Mouse (Mus musculus) hindbrain, postnatal 0 days (tissue): Measurements from ENCODE around the gene Igflr1. TPM values are rescaled to one million over a fixed set of nuclear protein-coding genes. Genes with fewer than 3 reads are reported as not detected.

ENCODE experiments used
- ATAC-seq: fragments of 200-750 bp; cut with Nextera tagmentation; 2 replicates; pipeline ENCODE4 v1.8.0; 2017; ENCODE audit warnings: mild to moderate bottlenecking, moderate TSS enrichment, moderate library complexity
- DNase-seq: peaks from one replicate; pipeline ENCODE4 v3.0.0-alpha.2; 2015; ENCODE audit warnings: low spot score
- H3K27ac ChIP-seq: fragments of 300-500 bp; sonication (generic); 2 replicates; pipeline ENCODE4 v1.5.1; 2014; ENCODE audit warnings: mild to moderate bottlenecking
- H3K27me3 ChIP-seq: fragments of 300-500 bp; sonication (generic); 2 replicates; pipeline ENCODE4 v1.6.1; 2014; ENCODE audit warnings: low read length, mixed read lengths; ENCODE audit not compliant: insufficient read depth
- H3K36me3 ChIP-seq: fragments of 300-500 bp; sonication (generic); 2 replicates; pipeline ENCODE4 v1.6.1; 2014; ENCODE audit warnings: low read length, mixed read lengths; ENCODE audit not compliant: insufficient read depth
- H3K4me1 ChIP-seq: fragments of 300-500 bp; sonication (generic); 2 replicates; pipeline ENCODE4 v1.6.1; 2014; ENCODE audit warnings: antibody characterized with exemption, low read length, mixed read lengths; ENCODE audit not compliant: insufficient read depth
- H3K4me2 ChIP-seq: fragments of 300-500 bp; sonication (generic); 2 replicates; pipeline ENCODE4 v1.6.1; 2014; ENCODE audit warnings: low read depth, mild to moderate bottlenecking, low read length, moderate library complexity, mixed read lengths
- H3K4me3 ChIP-seq: fragments of 300-500 bp; sonication (generic); 2 replicates; pipeline ENCODE4 v1.5.1; 2014; ENCODE audit warnings: low read length
- H3K9ac ChIP-seq: fragments of 300-500 bp; sonication (generic); replicated peaks from 2 replicates; pipeline ENCODE4 v1.6.1; 2014; ENCODE audit warnings: mild to moderate bottlenecking, low read length, moderate library complexity, mixed read lengths
- H3K9me3 ChIP-seq: fragments of 300-500 bp; sonication (generic); 2 replicates; pipeline ENCODE4 v1.6.1; 2016; ENCODE audit warnings: low read length, mixed read lengths
- CTCF ChIP-seq: IDR thresholded peaks from 2 replicates; pipeline ENCODE4 v1.5.1; 2016; ENCODE audit warnings: antibody characterized with exemption, control low read depth, low read depth
- WGBS: fragments of 180-500 bp; shearing (Covaris S2); extraction: QIAGEN DNeasy Blood & Tissue Kit; methylation state at CpG from one replicate; pipeline ENCODE4 v1.1.7; 2014; 5-methylcytosine and 5-hydroxymethylcytosine counted together
- polyA plus RNA-seq: library from polyadenylated mRNA; unstranded; fragments of >200 nt; fragmentation: Nextera tagmentation; extraction: Ambion mirVana; gene quantifications from 2 replicates; pipeline ENCODE4 v1.2.1, GENCODE M21; 2015
- total RNA-seq: library from RNA; depleted of rRNA; stranded (reverse); fragments of >200 nt; gene quantifications from 2 replicates; pipeline ENCODE4 v1.2.3, GENCODE M21; 2014

Igflr1 gene
- total and polyA plus RNA-seq, 2 experiments from 2014 or later, result 2.6 to 5.6 TPM

DNA sequence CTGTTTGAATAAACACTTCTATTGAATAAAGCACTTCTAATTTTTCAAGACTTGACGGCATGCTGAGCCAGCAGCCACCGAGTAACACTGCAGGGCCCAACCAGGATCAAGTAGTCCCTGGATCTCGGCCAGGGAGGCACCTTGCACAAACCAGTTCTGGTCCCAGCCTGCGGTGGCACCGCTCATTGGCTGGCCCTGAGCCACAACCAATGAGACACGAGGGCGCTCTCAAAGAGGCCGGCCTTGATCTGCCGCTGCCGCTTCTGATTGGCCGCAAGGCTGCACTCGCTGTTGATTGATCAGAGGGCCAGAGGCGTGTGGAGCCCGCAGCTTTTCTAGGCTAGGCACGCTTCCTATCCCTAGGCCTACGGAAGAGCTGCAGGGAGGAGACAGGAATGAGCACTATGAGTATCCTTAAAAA, 34.7 kb downstream of the Igflr1 start:
- ATAC-seq (peak; percentile 97), DNase-seq (peak; percentile 97)
- H3K4me1 ChIP-seq, result no peaks in the 10 kb centered on the region; the same call in 1 of the 2 replicates
- no peaks in the 10 kb centered on the region for H3K27me3 ChIP-seq
- peak overlapping the region; percentile 40 for H3K4me2 ChIP-seq
- 2% methylated on average over 16 of the region's 16 CpGs for whole genome bisulfite sequencing
- no peaks in the 10 kb centered on the region for H3K36me3 ChIP-seq
- H3K4me3 ChIP-seq, result no peak overlapping the region
- TF ChIP-seq CTCF, result no peak
- H3K9me3 ChIP-seq, result no peaks in the 10 kb centered on the region
- H3K9ac ChIP-seq, result no peak overlapping the region
- H3K27ac ChIP-seq, result no peak overlapping the region

DNA sequence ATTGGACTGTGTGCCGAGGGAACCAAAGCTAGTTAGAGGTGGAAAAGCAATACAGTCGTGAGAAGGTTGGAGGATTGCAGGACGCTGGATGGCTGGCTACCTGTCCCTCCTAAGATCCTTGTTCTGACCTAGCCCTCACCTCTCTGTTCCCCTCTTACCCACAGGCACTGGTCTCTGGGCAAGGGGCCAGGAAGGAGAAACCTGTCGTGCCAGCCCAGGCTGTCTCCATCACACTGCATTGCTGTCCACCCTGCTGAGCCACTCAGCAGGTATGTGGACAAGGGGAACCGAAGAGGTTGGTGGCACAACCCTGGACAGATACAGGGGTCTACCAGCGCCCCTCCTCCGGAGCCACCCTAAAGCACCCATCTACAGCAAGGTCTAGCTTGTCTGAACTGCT, 35.4 kb downstream of the Igflr1 start:
- DNase-seq, result no peak
- Histone ChIP-seq H3K27ac (no peak overlapping the region), H3K36me3 (no peaks in the 10 kb centered on the region), H3K4me3 (no peak overlapping the region), H3K9ac (no peak overlapping the region), H3K4me2 (peak overlapping the region; percentile 40; the same call in 1 of the 2 replicates), H3K9me3 (no peaks in the 10 kb centered on the region), H3K4me1 (no peaks in the 10 kb centered on the region; the same call in 1 of the 2 replicates), H3K27me3 (no peaks in the 10 kb centered on the region)
- TF ChIP-seq CTCF, result no peak
- 65% methylated on average over 7 of the region's 7 CpGs for WGBS
- ATAC-seq, result no peak

DNA sequence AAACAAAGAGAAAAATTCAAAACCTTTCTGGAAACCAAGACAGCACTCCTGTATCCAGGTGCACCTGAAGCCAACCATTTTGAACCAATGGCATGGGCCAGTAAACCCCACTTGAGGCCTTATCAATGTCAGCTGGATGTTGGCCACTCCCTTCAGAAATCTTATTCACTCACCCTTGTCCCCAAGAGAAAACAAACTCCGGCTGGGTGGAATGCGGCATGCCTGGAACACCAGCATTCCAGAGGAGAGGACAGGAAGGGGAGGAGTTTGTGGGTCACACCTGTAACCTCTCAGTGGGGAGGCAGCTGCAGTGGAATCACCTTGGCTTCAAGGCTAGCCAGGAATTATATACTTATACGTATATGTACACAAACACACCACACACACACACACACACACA, 37.4 kb downstream of the Igflr1 start:
- ATAC-seq (no peak), DNase-seq (no peak)
- Histone ChIP-seq H3K4me1 (no peaks in the 10 kb centered on the region; the same call in 1 of the 2 replicates), H3K27ac (no peak overlapping the region), H3K9me3 (no peaks in the 10 kb centered on the region), H3K36me3 (no peaks in the 10 kb centered on the region), H3K9ac (no peak overlapping the region), H3K27me3 (no peaks in the 10 kb centered on the region), H3K4me2 (no peak overlapping the region), H3K4me3 (no peak overlapping the region)
- TF ChIP-seq CTCF, result no peak
- WGBS, result 44% methylated on average over 3 of the region's 3 CpGs

DNA sequence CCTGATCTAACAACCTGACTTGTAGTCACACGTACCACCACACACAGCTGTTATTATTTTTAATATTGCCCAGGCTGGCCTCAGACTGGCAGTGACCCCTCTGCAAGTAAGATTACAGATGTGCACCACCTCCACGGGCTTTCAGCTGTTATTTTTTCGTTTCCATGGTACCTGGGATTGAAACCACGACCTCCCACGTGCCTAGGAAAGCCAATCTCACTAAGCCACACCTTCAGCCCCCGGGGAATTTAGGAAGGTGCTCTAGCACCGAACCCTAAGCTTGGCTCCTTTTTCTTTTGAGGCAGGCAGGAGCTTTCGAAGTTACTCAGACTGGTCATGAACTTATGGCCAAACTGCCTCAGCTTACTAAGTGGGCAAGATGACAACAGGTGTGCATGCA, 39.2 kb downstream of the Igflr1 start:
- Histone ChIP-seq H3K9ac (no peak overlapping the region), H3K4me3 (no peak overlapping the region), H3K27ac (no peak overlapping the region), H3K27me3 (no peaks in the 10 kb centered on the region), H3K4me1 (no peaks in the 10 kb centered on the region; the same call in 1 of the 2 replicates), H3K4me2 (no peak overlapping the region), H3K9me3 (no peaks in the 10 kb centered on the region), H3K36me3 (no peaks in the 10 kb centered on the region)
- DNase-seq (no peak), ATAC-seq (no peak)
- TF ChIP-seq CTCF, result no peak
- 66% methylated on average over 8 of the region's 8 CpGs for WGBS

DNA sequence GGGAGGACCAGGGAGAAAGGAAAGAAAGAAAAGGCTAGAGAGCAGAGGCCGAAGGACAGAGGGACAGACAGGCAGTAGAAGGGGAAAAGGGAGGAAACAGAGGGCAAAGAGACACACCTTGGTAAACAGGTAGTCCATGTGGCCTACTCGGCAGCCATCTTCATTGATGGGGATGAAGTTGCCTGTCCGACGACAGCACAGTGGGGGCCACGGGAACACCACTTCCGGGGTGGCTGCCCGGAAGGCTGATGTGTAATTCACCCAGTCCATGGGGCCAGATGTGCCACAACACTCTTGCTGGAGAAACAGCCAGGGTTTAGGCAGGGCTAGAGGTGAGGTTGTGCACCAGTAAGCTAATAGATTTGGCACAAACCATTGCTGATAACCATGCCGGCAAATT, 39.7 kb downstream of the Igflr1 start:
- WGBS, result 90% methylated on average over 8 of the region's 8 CpGs
- no peak for DNase-seq
- Histone ChIP-seq H3K36me3 (no peaks in the 10 kb centered on the region), H3K4me1 (no peaks in the 10 kb centered on the region), H3K4me2 (no peak overlapping the region), H3K27ac (no peak overlapping the region), H3K27me3 (no peaks in the 10 kb centered on the region), H3K9ac (no peak overlapping the region), H3K4me3 (no peak overlapping the region), H3K9me3 (no peaks in the 10 kb centered on the region)
- TF ChIP-seq CTCF, result no peak
- no peak for ATAC-seq

DNA sequence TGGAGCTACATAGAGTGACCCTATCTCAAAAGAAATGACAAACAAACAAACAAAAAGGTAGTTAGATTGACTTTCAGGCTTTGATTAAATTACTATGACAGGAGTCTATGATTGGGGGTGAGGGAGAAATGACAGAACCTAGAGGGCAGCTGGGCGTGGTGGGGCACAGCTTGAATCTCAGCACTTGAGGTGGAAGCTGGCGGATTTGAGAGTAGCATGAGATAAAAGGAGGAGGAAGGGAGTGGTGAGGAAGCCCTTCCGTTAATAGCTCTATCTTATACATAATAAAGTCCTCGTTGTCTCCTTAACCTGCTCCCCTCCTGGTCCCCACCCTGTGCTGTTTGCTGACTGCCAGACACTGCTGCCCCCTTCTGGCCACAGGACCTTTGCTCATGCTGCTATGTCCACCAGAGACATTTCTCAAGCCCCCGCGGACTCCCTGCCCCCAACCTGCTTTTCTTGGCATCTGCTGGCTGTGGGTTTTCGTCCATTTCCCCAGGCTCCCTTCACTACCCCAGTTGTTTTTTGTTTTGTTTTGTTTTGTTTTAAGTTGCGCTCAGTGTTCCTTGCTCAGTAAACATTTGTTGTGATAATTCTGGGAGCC, 42.6 kb downstream of the Igflr1 start:
- no peaks in the 10 kb centered on the region for H3K4me1 ChIP-seq
- H3K27me3 ChIP-seq, result no peaks in the 10 kb centered on the region
- no peaks in the 10 kb centered on the region for H3K9me3 ChIP-seq
- DNase-seq, result peak; percentile 66
- no peak overlapping the region for H3K4me3 ChIP-seq
- no peak overlapping the region for H3K27ac ChIP-seq
- H3K36me3 ChIP-seq, result no peaks in the 10 kb centered on the region
- TF ChIP-seq CTCF, result peak; percentile 67
- no peak overlapping the region; the same call in 1 of the 2 replicates for H3K9ac ChIP-seq
- WGBS, result 27% methylated on average over 8 of the region's 8 CpGs
- ATAC-seq, result peak; percentile 56; the same call in 1 of the 2 replicates
- no peak overlapping the region for H3K4me2 ChIP-seq

DNA sequence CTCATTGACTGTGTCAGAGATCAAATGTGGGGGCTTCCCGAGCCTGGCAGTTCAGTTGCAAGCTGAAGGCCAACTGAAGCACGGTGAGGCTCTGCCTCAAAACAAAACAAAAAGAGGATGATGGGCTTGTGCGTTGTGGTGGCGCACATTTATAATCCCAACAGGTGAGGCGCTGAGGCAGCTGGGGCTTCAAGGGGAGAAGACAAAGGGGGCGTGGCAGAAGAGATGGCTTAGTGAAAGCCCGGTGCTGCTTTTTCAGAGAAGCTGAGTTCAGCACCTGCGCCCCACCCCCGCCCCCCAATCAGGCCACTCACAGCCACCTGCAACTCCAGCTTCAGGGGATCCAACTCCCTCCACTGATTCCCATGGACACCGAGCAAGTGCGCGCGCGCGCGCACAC, 43.2 kb downstream of the Igflr1 start:
- Histone ChIP-seq H3K9me3 (no peaks in the 10 kb centered on the region), H3K4me2 (no peak overlapping the region), H3K36me3 (no peaks in the 10 kb centered on the region), H3K4me3 (no peak overlapping the region), H3K27me3 (no peaks in the 10 kb centered on the region), H3K4me1 (no peaks in the 10 kb centered on the region), H3K9ac (no peak overlapping the region; the same call in 1 of the 2 replicates), H3K27ac (no peak overlapping the region)
- 55% methylated on average over 14 of the region's 16 CpGs for WGBS
- no peak for TF ChIP-seq CTCF
- no peak for ATAC-seq
- DNase-seq, result no peak
